Mouse (Mus musculus) right cerebral cortex, adult 2 months (tissue): ENCODE data around the gene Gm10382.
A peak's percentile ranks its signal among the peaks of the same experiment; 100 is the strongest.
"Not testable (repeated sequence)": the region's sequence is repeated elsewhere in the genome, so short reads cannot be mapped to it uniquely, and the experiment has no call there.

ENCODE experiments used
- DNase-seq, 2 experiments: peaks; one replicate each; pipeline ENCODE4 v3.0.0; 2021 to 2022; ENCODE audit warnings: low spot score in 2 of 2

The Gm10382 gene

GRCm38 (mm10) chr5:125393622-125394603 is 4.8 kb downstream of the Gm10382 start:
- DNase-seq = peak in 1 of 2 experiments; percentile 82

GRCm38 (mm10) chr5:125395008-125395407 is 5.9 kb downstream of the Gm10382 start:
- DNase-seq = no peak

GRCm38 (mm10) chr5:125400903-125401302 is 11.8 kb downstream of the Gm10382 start:
- DNase-seq = no peak

- no peak for DNase-seq
These were observed 13.4 kb downstream of the Gm10382 start for GRCm38 (mm10) chr5:125402476-125402875.

GRCm38 (mm10) chr5:125402991-125403390 is 13.9 kb downstream of the Gm10382 start:
- DNase-seq = no peak

- DNase-seq = peak; percentile 87 to 88
These were observed 14.7 kb downstream of the Gm10382 start for GRCm38 (mm10) chr5:125403481-125404465.

GRCm38 (mm10) chr5:125404536-125404902 is 15.4 kb downstream of the Gm10382 start:
- DNase-seq = no peak

GRCm38 (mm10) chr5:125404903-125405545 is 15.9 kb downstream of the Gm10382 start:
- peak; percentile 67 to 85 for DNase-seq

- DNase-seq = peak; percentile 96
These were observed 16.6 kb downstream of the Gm10382 start for GRCm38 (mm10) chr5:125405546-125406248.

- peak in 1 of 2 experiments; percentile 68 for DNase-seq
These were observed 17.3 kb downstream of the Gm10382 start for GRCm38 (mm10) chr5:125406322-125407016.

GRCm38 (mm10) chr5:125407020-125407830 is 18.1 kb downstream of the Gm10382 start:
- DNase-seq = no peak

GRCm38 (mm10) chr5:125407910-125408575 is 18.9 kb downstream of the Gm10382 start:
- DNase-seq = no peak

- DNase-seq = peak; percentile 89 to 96
These were observed 19.7 kb downstream of the Gm10382 start for GRCm38 (mm10) chr5:125408842-125409241.

- DNase-seq = peak; percentile 50 to 74
These were observed 20.4 kb downstream of the Gm10382 start for GRCm38 (mm10) chr5:125409348-125410090.

- peak; percentile 75 to 82 for DNase-seq
These were observed 22.9 kb downstream of the Gm10382 start for GRCm38 (mm10) chr5:125411972-125412530.

GRCm38 (mm10) chr5:125412536-125412935 is 23.4 kb downstream of the Gm10382 start:
- DNase-seq = not testable (repeated sequence)

GRCm38 (mm10) chr5:125413763-125414162 is 24.6 kb downstream of the Gm10382 start:
- DNase-seq = no peak

- DNase-seq = no peak
These were observed 27.1 kb downstream of the Gm10382 start for GRCm38 (mm10) chr5:125416183-125416582.
